Mouse (Mus musculus) liver, embryonic 14.5 days (tissue): ENCODE measurements at regions not wholly inside any gene's neighbourhood (a gene's known extent, or its start where the extent isn't known, plus 50 kb on each side); places are given as distances from the start of the nearest gene placed in this dataset.

Source experiments
- CTCF ChIP-seq: IDR thresholded peaks from 2 replicates; pipeline ENCODE4 v1.5.1; 2016; ENCODE audit warnings: antibody characterized with exemption, low read depth, control low read depth
- EP300 ChIP-seq: IDR thresholded peaks from 2 replicates; pipeline ENCODE4 v1.6.1; 2016; ENCODE audit warnings: antibody characterized with exemption, low read depth

- TF ChIP-seq CTCF (no peak), EP300 (no peak)
Observed at GRCm38 (mm10) chr2:174871225-174871624, 110.8 kb downstream of the Edn3 start.
